Comparison of ENCODE assay signal across 20 mouse cellular contexts in genomic region chr6:82893415-82893814, GRCm38 (mm10). TPM values are rescaled to one million over a fixed set of nuclear protein-coding genes. Genes with fewer than 3 reads are reported as not detected.
"Had no signal": no experiment of that assay in that cellular context is flagged by ENCODE, and none has a peak within 500 bp of the region (broad histone marks: within the 10 kb centered on the region; RNA-seq: fewer than 3 reads in every experiment).

No protein-coding gene starts in this region.

- H3K27ac ChIP-seq: lung, embryonic 15.5 days; macrophage; midbrain, embryonic 13.5 days; midbrain, embryonic 15.5 days; neural tube, embryonic 12.5 days; stomach, embryonic 15.5 days; stomach, postnatal 0 days had no signal

- H3K27me3 ChIP-seq: lung, embryonic 15.5 days; midbrain, embryonic 13.5 days; midbrain, embryonic 15.5 days; neural tube, embryonic 12.5 days; stomach, embryonic 15.5 days had no signal

- H3K4me2 ChIP-seq: lung, embryonic 15.5 days; midbrain, embryonic 11.5 days; midbrain, embryonic 13.5 days; midbrain, embryonic 15.5 days; neural tube, embryonic 12.5 days; stomach, embryonic 15.5 days had no signal

- H3K4me1 ChIP-seq: midbrain, embryonic 13.5 days; midbrain, embryonic 15.5 days; neural tube, embryonic 12.5 days had no signal

- H3K36me3 ChIP-seq: lung, embryonic 15.5 days; midbrain, embryonic 13.5 days; midbrain, embryonic 15.5 days; neural tube, embryonic 12.5 days; stomach, embryonic 15.5 days had no signal

- H3K4me3 ChIP-seq: lung, embryonic 15.5 days; megakaryocyte, embryonic 14.5 days; midbrain, embryonic 13.5 days; midbrain, embryonic 15.5 days; neural tube, embryonic 12.5 days; stomach, embryonic 15.5 days had no signal

- H3K9me3 ChIP-seq: lung, embryonic 15.5 days; midbrain, embryonic 13.5 days; midbrain, embryonic 15.5 days; neural tube, embryonic 12.5 days; stomach, embryonic 15.5 days had no signal

- H3K9ac ChIP-seq: lung, embryonic 15.5 days; midbrain, embryonic 13.5 days; midbrain, embryonic 15.5 days; neural tube, embryonic 12.5 days; stomach, embryonic 15.5 days had no signal

- DNase-seq: lung, adult 2 months; lung, postnatal 14 days; lung, postnatal 36 days; right cerebral cortex, postnatal 14 days; thymus, adult 2 months; thymus, postnatal 25 days; thymus, postnatal 4 days had no signal

- ATAC-seq: lung, postnatal 0 days; midbrain, embryonic 13.5 days; midbrain, embryonic 15.5 days had no signal

RNA-seq across cellular contexts. Expression of gene Sema4f, which starts 46.2 kb away (rescaled TPM):
- total RNA-seq: monocyte, adult 5-6 weeks had no signal
- polyA plus RNA-seq: macrophage had no signal

RNA-seq across cellular contexts. Expression of gene M1ap, which starts 53.3 kb away (rescaled TPM):
- total RNA-seq: monocyte, adult 5-6 weeks had no signal
- polyA plus RNA-seq: midbrain, embryonic 13.5 days; midbrain, postnatal 0 days; neural tube, embryonic 12.5 days; neural tube, embryonic 14.5 days had no signal
